Mouse (Mus musculus): ENCODE measurements around the gene Ccnt2. TPM values are rescaled to one million over a fixed set of nuclear protein-coding genes. Genes with fewer than 3 reads are reported as not detected.
"Not testable (repeated sequence)": the region's sequence is repeated elsewhere in the genome, so short reads cannot be mapped to it uniquely, and the experiment has no call there.

Ccnt2 gene
- polyA plus RNA-seq, 1 experiment from 2014 or later: 76.9 TPM

DNA sequence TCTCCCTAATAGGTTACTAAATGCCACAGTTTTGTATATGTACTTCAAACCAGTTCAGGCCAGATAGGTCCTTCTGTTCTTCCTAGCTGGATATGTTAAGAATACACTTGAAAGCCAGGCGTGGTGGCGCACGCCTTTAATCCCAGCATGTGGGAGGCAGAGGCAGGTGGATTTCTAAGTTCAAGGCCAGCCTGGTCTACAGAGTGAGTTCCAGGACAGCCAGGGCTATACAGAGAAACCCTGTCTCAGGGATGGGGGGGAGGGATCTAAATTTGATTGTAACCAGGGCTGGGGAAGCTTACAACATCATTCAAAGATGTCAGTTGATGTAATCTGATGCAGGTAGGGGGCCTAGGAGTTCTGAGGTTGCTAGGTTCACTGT is 16.8 kb upstream of the Ccnt2 start:
- WGBS: 92% methylated on average over 3 of the region's 3 CpGs
- not testable (repeated sequence) for ATAC-seq (ENCODE audit: low FRiP score, low TSS enrichment)

GRCm38 (mm10) chr1:127765468-127765867 is 8.5 kb upstream of the Ccnt2 start:
- WGBS: 60% methylated on average over 2 of the region's 2 CpGs
- ATAC-seq (ENCODE audit: low FRiP score, low TSS enrichment): no peak

More for the DNA sequence above, 16.8 kb upstream of the Ccnt2 start:
- H3K27me3 ChIP-seq (ENCODE audit: insufficient read depth, low read length); H3K4me3 ChIP-seq (ENCODE audit: low read length); H3K36me3 ChIP-seq (ENCODE audit: insufficient read depth, low read length); H3K9me3 ChIP-seq (ENCODE audit: low read length); H3K4me1 ChIP-seq (ENCODE audit: insufficient read depth, low read length); H3K9ac ChIP-seq (replicated peaks; ENCODE audit: low read length); H3K4me2 ChIP-seq (replicated peaks; ENCODE audit: low read depth, low read length); H3K27ac ChIP-seq (ENCODE audit: low read length): not testable (repeated sequence)

DNA sequence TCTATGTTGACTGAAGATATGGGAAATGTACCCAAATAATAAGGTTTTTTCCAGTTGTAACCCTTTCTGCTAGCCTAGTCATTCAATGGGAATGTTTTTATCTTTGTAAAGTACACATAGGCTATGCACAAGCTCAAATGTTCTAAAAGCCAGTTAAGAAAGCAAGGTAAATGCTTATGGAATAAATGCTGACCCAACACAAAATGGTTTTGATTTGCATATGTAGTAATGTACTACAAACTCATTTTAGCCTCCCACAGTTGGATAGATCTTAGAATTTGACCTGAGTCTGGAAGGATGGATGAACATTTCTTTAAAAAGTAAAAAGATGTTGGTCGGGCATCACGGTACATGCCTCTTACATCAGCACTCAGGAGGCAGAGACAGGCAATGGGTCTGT is 7.2 kb upstream of the Ccnt2 start:
- no peak overlapping the region for H3K4me2 ChIP-seq (replicated peaks; ENCODE audit: low read depth, low read length)
- H3K27me3 ChIP-seq (ENCODE audit: insufficient read depth, low read length): no peaks in the 10 kb centered on the region
- H3K4me3 ChIP-seq (ENCODE audit: low read length): no peak overlapping the region
- no peaks in the 10 kb centered on the region for H3K36me3 ChIP-seq (ENCODE audit: insufficient read depth, low read length)
- H3K9me3 ChIP-seq (ENCODE audit: low read length): no peaks in the 10 kb centered on the region
- 94% methylated on average over 2 of the region's 2 CpGs for WGBS
- no peak for ATAC-seq (ENCODE audit: low FRiP score, low TSS enrichment)
- H3K4me1 ChIP-seq (ENCODE audit: insufficient read depth, low read length): no peaks in the 10 kb centered on the region
- H3K9ac ChIP-seq (replicated peaks; ENCODE audit: low read length): no peak overlapping the region
- no peak overlapping the region for H3K27ac ChIP-seq (ENCODE audit: low read length)

More at GRCm38 (mm10) chr1:127765468-127765867, 8.5 kb upstream of the Ccnt2 start:
- no peak overlapping the region for H3K4me2 ChIP-seq (replicated peaks; ENCODE audit: low read depth, low read length)
- no peaks in the 10 kb centered on the region for H3K27me3 ChIP-seq (ENCODE audit: insufficient read depth, low read length)
- H3K9ac ChIP-seq (replicated peaks; ENCODE audit: low read length): no peak overlapping the region
- H3K4me3 ChIP-seq (ENCODE audit: low read length): no peak overlapping the region
- H3K36me3 ChIP-seq (ENCODE audit: insufficient read depth, low read length): no peaks in the 10 kb centered on the region
- no peak overlapping the region for H3K27ac ChIP-seq (ENCODE audit: low read length)
- no peaks in the 10 kb centered on the region for H3K9me3 ChIP-seq (ENCODE audit: low read length)
- no peaks in the 10 kb centered on the region for H3K4me1 ChIP-seq (ENCODE audit: insufficient read depth, low read length)

DNA sequence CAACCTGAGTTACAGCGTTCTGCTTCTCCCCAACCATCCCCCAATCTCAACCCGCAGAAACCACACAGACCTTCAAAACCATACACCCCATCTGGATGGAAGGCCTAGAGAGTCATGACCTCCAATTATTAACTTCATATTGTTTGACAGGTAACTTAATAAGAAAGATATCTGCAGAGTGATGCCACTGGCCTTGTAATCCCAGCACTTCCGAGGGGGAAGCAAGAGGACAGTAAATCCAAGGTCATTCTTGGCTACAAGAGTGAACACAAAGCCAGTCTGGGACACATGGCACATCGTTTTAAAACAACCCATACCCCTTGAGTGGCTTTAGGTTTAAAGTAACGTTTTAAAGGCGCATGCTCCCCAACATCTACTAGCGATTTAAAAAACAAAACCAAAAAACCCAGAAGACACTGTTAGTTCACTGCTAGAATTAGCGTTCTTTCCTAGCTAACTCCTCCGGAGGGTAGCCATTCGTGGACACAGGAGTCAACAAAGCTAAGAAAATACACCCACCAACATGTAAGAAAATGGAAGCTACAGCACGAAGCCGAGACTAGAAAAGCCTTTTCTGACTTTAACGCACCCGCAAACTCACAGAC is 664 bp upstream of the Ccnt2 start:
- H3K27ac ChIP-seq (ENCODE audit: low read length): peak overlapping the region; percentile 93
- ATAC-seq (ENCODE audit: low FRiP score, low TSS enrichment): peak; percentile 27
- H3K4me3 ChIP-seq (ENCODE audit: low read length): peak overlapping the region; percentile 94
- H3K4me2 ChIP-seq (replicated peaks; ENCODE audit: low read depth, low read length): peak overlapping the region; percentile 85
- under 1% methylated on average over 14 of the region's 14 CpGs for WGBS
- no peaks in the 10 kb centered on the region for H3K9me3 ChIP-seq (ENCODE audit: low read length)
- H3K27me3 ChIP-seq (ENCODE audit: insufficient read depth, low read length): no peaks in the 10 kb centered on the region
- H3K9ac ChIP-seq (replicated peaks; ENCODE audit: low read length): peak overlapping the region; percentile 82
- peaks cover 14% of the 10 kb centered on the region for H3K4me1 ChIP-seq (ENCODE audit: insufficient read depth, low read length)
- no peaks in the 10 kb centered on the region for H3K36me3 ChIP-seq (ENCODE audit: insufficient read depth, low read length)

DNA sequence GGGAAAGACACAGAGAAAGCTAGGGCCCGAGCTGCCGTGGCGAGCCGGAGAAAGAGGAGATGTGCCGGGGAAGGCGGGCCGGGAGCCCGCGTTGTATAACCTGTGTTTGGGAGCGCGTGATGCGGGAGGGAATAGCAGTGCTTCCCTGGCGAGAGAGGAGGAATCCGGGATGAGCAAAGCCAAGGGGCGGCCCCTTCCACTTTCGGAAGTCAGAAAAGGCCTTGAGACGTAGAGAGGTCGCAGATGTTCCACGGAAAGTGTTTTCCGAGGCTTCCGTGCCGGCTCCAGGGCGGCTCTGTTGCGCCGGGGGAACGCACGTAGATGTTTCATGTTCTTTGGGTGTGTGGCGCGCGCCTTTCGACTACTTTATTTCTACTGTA is 527 bp downstream of the Ccnt2 start:
- ATAC-seq (ENCODE audit: low FRiP score, low TSS enrichment): peak; percentile 42; the same call in 1 of the 2 replicates
- H3K36me3 ChIP-seq (ENCODE audit: insufficient read depth, low read length): 0 out of 2 replicates have a peak, but pooled peaks cover 6% of the 10 kb centered on the region

GRCm38 (mm10) chr1:127775206-127775720 is 1.3 kb downstream of the Ccnt2 start:
- peaks cover 21% of the 10 kb centered on the region for H3K4me1 ChIP-seq (ENCODE audit: insufficient read depth, low read length)
- 9% methylated on average over 10 of the region's 10 CpGs for WGBS
- H3K36me3 ChIP-seq (ENCODE audit: insufficient read depth, low read length): 0 out of 2 replicates have a peak, but pooled peaks cover 6% of the 10 kb centered on the region
- H3K27me3 ChIP-seq (ENCODE audit: insufficient read depth, low read length): no peaks in the 10 kb centered on the region
- H3K9me3 ChIP-seq (ENCODE audit: low read length): no peaks in the 10 kb centered on the region
- no peak for ATAC-seq (ENCODE audit: low FRiP score, low TSS enrichment)
- H3K4me2 ChIP-seq (replicated peaks; ENCODE audit: low read depth, low read length): peak overlapping the region; percentile 77
- peak overlapping the region; percentile 94 for H3K4me3 ChIP-seq (ENCODE audit: low read length)
- H3K27ac ChIP-seq (ENCODE audit: low read length): no peak overlapping the region
- H3K9ac ChIP-seq (replicated peaks; ENCODE audit: low read length): peak overlapping the region; percentile 63

More for the DNA sequence above, 527 bp downstream of the Ccnt2 start:
- under 1% methylated on average over 31 of the region's 31 CpGs for WGBS
- peaks cover 18% of the 10 kb centered on the region for H3K4me1 ChIP-seq (ENCODE audit: insufficient read depth, low read length)
- H3K9me3 ChIP-seq (ENCODE audit: low read length): no peaks in the 10 kb centered on the region
- peak overlapping the region; percentile 96 for H3K9ac ChIP-seq (replicated peaks; ENCODE audit: low read length)
- H3K4me3 ChIP-seq (ENCODE audit: low read length): peak overlapping the region; percentile 94
- H3K27me3 ChIP-seq (ENCODE audit: insufficient read depth, low read length): no peaks in the 10 kb centered on the region
- peak overlapping the region; percentile 96 for H3K27ac ChIP-seq (ENCODE audit: low read length)
- peak overlapping the region; percentile 77 for H3K4me2 ChIP-seq (replicated peaks; ENCODE audit: low read depth, low read length)

DNA sequence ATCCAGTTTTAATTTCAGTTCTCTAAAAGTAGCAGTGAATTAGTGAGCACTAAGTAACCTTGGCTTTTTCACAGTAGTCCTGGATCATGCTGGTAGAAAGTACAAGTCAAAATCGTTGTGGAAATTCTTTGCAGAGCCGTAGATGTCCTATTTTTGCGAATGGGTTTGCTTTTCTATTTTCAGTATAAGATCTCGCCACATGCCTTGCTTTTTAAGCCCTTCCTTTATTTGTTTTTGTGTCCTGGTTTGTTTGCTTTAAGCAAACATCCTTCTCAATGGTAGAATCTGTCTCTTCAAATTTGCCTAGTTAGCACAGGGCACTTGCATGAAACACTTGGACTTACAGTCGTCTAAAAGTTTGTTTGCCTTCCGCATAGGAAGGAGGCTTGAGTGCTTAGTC is 2.3 kb downstream of the Ccnt2 start:
- H3K4me2 ChIP-seq (replicated peaks; ENCODE audit: low read depth, low read length): peak overlapping the region; percentile 40
- no peak overlapping the region for H3K9ac ChIP-seq (replicated peaks; ENCODE audit: low read length)
- H3K27me3 ChIP-seq (ENCODE audit: insufficient read depth, low read length): no peaks in the 10 kb centered on the region
- H3K36me3 ChIP-seq (ENCODE audit: insufficient read depth, low read length): 0 out of 2 replicates have a peak, but pooled peaks cover 6% of the 10 kb centered on the region
- no peak for ATAC-seq (ENCODE audit: low FRiP score, low TSS enrichment)
- peaks cover 23% of the 10 kb centered on the region for H3K4me1 ChIP-seq (ENCODE audit: insufficient read depth, low read length)
- peak overlapping the region; percentile 18 for H3K4me3 ChIP-seq (ENCODE audit: low read length)
- H3K9me3 ChIP-seq (ENCODE audit: low read length): no peaks in the 10 kb centered on the region
- H3K27ac ChIP-seq (ENCODE audit: low read length): no peak overlapping the region
- 61% methylated on average over 6 of the region's 6 CpGs for WGBS

DNA sequence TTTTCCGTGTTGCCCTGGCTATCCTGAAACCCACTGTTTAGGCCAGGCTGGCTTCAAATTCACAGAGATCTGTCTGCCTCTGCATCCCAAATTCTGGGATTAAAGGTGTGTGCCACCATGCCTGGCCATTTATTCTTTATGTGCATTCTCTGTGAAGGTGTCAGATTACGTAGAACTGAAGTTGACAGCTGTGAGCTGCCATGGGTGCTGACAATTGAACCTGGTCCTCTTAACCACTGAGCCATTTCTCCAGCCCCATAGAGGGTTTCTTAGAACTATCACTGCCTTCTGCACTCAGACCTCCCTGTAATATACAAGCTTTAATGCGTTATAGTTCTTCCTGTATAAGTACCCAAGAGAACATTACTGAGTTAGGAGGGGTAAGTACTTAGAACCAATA is 4.6 kb downstream of the Ccnt2 start:
- no peak overlapping the region for H3K9ac ChIP-seq (replicated peaks; ENCODE audit: low read length)
- H3K27me3 ChIP-seq (ENCODE audit: insufficient read depth, low read length): no peaks in the 10 kb centered on the region
- H3K4me2 ChIP-seq (replicated peaks; ENCODE audit: low read depth, low read length): no peak overlapping the region
- WGBS: 89% methylated on average over 3 of the region's 3 CpGs
- H3K4me1 ChIP-seq (ENCODE audit: insufficient read depth, low read length): peaks cover 19% of the 10 kb centered on the region
- no peaks in the 10 kb centered on the region for H3K9me3 ChIP-seq (ENCODE audit: low read length)
- H3K36me3 ChIP-seq (ENCODE audit: insufficient read depth, low read length): 0 out of 2 replicates have a peak, but pooled peaks cover 6% of the 10 kb centered on the region
- ATAC-seq (ENCODE audit: low FRiP score, low TSS enrichment): no peak
- H3K27ac ChIP-seq (ENCODE audit: low read length): no peak overlapping the region
- no peak overlapping the region for H3K4me3 ChIP-seq (ENCODE audit: low read length)

- H3K27ac ChIP-seq (ENCODE audit: low read length): no peak overlapping the region
- no peak for ATAC-seq (ENCODE audit: low FRiP score, low TSS enrichment)
- no peaks in the 10 kb centered on the region for H3K9me3 ChIP-seq (ENCODE audit: low read length)
- H3K4me2 ChIP-seq (replicated peaks; ENCODE audit: low read depth, low read length): no peak overlapping the region
- H3K36me3 ChIP-seq (ENCODE audit: insufficient read depth, low read length): 0 out of 2 replicates have a peak, but pooled peaks cover 6% of the 10 kb centered on the region
- H3K4me3 ChIP-seq (ENCODE audit: low read length): no peak overlapping the region
- no peaks in the 10 kb centered on the region for H3K27me3 ChIP-seq (ENCODE audit: insufficient read depth, low read length)
- H3K9ac ChIP-seq (replicated peaks; ENCODE audit: low read length): no peak overlapping the region
- peaks cover 19% of the 10 kb centered on the region for H3K4me1 ChIP-seq (ENCODE audit: insufficient read depth, low read length)
- 34% methylated on average over 3 of the region's 3 CpGs for WGBS
These were observed 6.2 kb downstream of the Ccnt2 start for GRCm38 (mm10) chr1:127780142-127780541.

DNA sequence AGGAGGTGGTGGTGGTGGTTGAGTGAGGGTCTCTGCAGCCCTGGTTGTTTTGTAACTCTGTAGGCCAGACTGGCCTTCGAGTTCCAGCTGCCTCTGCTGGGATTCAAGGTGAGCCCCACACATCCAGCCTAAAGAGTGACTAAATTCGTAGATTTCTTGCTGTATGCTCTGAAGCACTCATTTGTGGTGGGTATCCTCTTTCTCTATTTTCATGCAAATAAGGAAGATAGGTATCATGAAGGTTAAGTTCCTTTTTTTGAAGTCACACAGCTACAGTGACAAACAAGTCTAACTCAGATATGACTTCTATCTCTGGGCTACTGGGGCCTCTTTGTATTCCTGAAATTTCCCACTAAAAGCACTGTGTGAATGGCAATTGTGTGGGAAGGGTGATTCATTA is 6.9 kb downstream of the Ccnt2 start:
- Histone ChIP-seq H3K4me2 (replicated peaks; ENCODE audit: low read depth, low read length) (no peak overlapping the region), H3K9ac (replicated peaks; ENCODE audit: low read length) (no peak overlapping the region), H3K9me3 (ENCODE audit: low read length) (no peaks in the 10 kb centered on the region), H3K27me3 (ENCODE audit: insufficient read depth, low read length) (no peaks in the 10 kb centered on the region), H3K4me1 (ENCODE audit: insufficient read depth, low read length) (peaks cover 16% of the 10 kb centered on the region), H3K36me3 (ENCODE audit: insufficient read depth, low read length) (0 out of 2 replicates have a peak, but pooled peaks cover 6% of the 10 kb centered on the region), H3K4me3 (ENCODE audit: low read length) (no peak overlapping the region), H3K27ac (ENCODE audit: low read length) (no peak overlapping the region)
- ATAC-seq (ENCODE audit: low FRiP score, low TSS enrichment): no peak
- WGBS: 75% methylated on average over 2 of the region's 2 CpGs

Measured in kidney, embryonic 16.5 days (tissue).